Mouse (Mus musculus) midbrain, embryonic 12.5 days (tissue): ENCODE results near the gene Slc1a4. TPM values are rescaled to one million over a fixed set of nuclear protein-coding genes. Genes with fewer than 3 reads are reported as not detected.
A peak's percentile ranks its signal among the peaks of the same experiment; 100 is the strongest.

ENCODE experiments used
- ATAC-seq: fragments of 200-750 bp; cut with Nextera tagmentation; 2 replicates; pipeline ENCODE4 v1.8.0; 2017; ENCODE audit warnings: low read depth, moderate TSS enrichment, moderate library complexity; ENCODE audit not compliant: low FRiP score
- H3K27ac ChIP-seq: fragments of 300-500 bp; sonication (generic); replicated peaks from 2 replicates; pipeline ENCODE4 v1.5.1; 2016; ENCODE audit warnings: mild to moderate bottlenecking
- H3K27me3 ChIP-seq: fragments of 300-500 bp; sonication (generic); 2 replicates; pipeline ENCODE4 v1.6.1; 2016; ENCODE audit warnings: mild to moderate bottlenecking
- H3K36me3 ChIP-seq: fragments of 300-500 bp; sonication (generic); 2 replicates; pipeline ENCODE4 v1.6.1; 2016
- H3K4me1 ChIP-seq: fragments of 300-500 bp; sonication (generic); 2 replicates; pipeline ENCODE4 v1.6.1; 2016
- H3K4me2 ChIP-seq: fragments of 300-500 bp; sonication (generic); replicated peaks from 2 replicates; pipeline ENCODE4 v1.6.1; 2016; ENCODE audit warnings: mild to moderate bottlenecking, moderate library complexity
- H3K4me3 ChIP-seq: fragments of 300-500 bp; sonication (generic); 2 replicates; pipeline ENCODE4 v1.5.1; 2016; ENCODE audit warnings: mild to moderate bottlenecking
- H3K9ac ChIP-seq: fragments of 300-500 bp; sonication (generic); replicated peaks from 2 replicates; pipeline ENCODE4 v1.6.1; 2016; ENCODE audit warnings: mild to moderate bottlenecking, moderate library complexity
- H3K9me3 ChIP-seq: fragments of 300-500 bp; sonication (generic); 2 replicates; pipeline ENCODE4 v1.6.1; 2016; ENCODE audit warnings: mild to moderate bottlenecking
- WGBS: fragments of 180-500 bp; shearing (Covaris S2); methylation state at CpG from one replicate; pipeline ENCODE4 v1.1.7; 2016; 5-methylcytosine and 5-hydroxymethylcytosine counted together
- polyA plus RNA-seq: library from polyadenylated mRNA; unstranded; fragments of >200 nt; fragmentation: Nextera tagmentation; extraction: Ambion mirVana; gene quantifications from 2 replicates; pipeline ENCODE4 v1.2.1, GENCODE M21; 2016

Slc1a4 gene
- polyA plus RNA-seq, result 25.0 and 27.2 TPM in 2 replicates

DNA sequence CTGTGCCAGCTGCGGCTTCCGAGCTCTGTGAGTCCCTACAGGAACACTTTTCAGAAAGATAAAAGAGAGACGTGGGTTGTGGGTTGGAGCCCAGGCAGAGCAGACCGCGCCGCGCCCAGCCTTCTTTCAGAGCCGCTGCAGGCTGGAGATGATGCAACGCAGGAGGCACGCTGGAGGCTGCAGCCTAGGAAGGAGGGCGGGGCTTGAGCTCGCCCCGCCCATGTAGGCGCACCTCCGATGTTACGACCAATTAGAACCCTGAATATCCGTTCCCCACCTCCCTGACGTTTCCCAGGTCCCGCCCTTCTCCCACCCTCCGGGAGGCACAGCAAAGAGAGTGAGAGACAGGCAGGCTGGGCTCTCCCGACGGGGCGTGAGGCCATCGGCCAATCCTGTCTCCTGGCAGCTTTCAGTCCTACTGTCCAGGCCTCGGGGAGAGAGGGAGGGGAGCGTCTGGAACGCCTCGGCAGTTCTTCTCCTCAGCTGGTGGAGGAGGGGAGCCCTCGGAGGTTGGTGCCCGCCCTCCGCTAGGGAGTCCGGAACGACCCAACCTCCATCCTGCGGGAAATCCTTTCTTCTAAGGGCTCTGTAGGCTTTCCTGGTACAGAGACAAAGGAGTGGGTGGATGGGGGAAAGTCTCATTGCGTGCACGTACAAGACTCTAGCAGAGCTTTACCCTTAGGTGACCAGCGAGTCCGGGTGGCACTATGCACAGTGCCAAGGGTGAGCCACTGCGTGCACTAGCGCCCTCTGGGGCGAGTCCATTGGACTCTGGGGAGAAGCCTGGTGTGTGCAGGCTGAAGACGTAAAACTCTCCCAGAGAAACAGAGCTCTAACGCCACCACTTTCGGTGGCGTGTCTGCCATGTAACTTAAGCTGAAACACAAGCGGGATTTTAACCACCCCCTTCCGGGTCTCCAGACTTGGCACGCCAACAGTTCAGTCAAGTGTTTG lies at the start of gene Slc1a4:
TSS of gene Slc1a4 (minus strand) at position 153 of the 954 bp plus-strand sequence.
- WGBS, result under 1% methylated on average over 48 of the region's 48 CpGs
- H3K9me3 ChIP-seq, result no peaks in the 10 kb centered on the region
- peak within 1 kb of the TSS; percentile 90 for H3K4me2 ChIP-seq
- H3K27ac ChIP-seq, result peak within 1 kb of the TSS; percentile 94
- H3K9ac ChIP-seq, result peak within 1 kb of the TSS; percentile 78
- ATAC-seq, result peak; percentile 99
- H3K36me3 ChIP-seq, result no peaks in the 10 kb centered on the region
- H3K4me3 ChIP-seq, result peak within 1 kb of the TSS; percentile 70
- H3K27me3 ChIP-seq, result no peaks in the 10 kb centered on the region
- peaks cover 25% of the 10 kb centered on the region for H3K4me1 ChIP-seq

DNA sequence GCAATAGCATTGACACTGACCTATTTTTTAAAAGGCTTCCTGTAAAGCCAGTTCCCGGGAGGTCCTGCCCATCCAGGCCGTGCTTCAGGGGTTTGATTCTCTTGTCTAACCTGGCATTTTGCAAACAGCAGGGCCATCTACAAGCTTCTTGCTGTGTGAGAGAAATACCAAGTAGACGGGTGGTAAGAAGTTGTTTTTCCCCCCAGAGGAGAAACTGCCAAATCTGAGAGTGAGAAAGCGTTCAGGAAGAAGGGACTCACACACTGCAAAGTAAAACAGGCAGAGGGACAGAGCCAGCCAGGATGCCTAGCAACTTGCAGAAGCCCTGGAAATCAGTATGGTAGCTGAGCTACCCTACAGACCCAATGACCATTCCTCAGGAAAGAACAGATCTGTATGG lies 47.6 kb upstream of the Slc1a4 start:
- H3K36me3 ChIP-seq, result no peaks in the 10 kb centered on the region
- 80% methylated on average over 4 of the region's 4 CpGs for WGBS
- no peak overlapping the region for H3K9ac ChIP-seq
- H3K27ac ChIP-seq, result no peak overlapping the region
- peaks cover 5% of the 10 kb centered on the region; the same call in 1 of the 2 replicates for H3K9me3 ChIP-seq
- no peak for ATAC-seq
- no peak overlapping the region for H3K4me2 ChIP-seq
- H3K4me1 ChIP-seq, result no peaks in the 10 kb centered on the region
- no peak overlapping the region for H3K4me3 ChIP-seq
- H3K27me3 ChIP-seq, result no peaks in the 10 kb centered on the region

DNA sequence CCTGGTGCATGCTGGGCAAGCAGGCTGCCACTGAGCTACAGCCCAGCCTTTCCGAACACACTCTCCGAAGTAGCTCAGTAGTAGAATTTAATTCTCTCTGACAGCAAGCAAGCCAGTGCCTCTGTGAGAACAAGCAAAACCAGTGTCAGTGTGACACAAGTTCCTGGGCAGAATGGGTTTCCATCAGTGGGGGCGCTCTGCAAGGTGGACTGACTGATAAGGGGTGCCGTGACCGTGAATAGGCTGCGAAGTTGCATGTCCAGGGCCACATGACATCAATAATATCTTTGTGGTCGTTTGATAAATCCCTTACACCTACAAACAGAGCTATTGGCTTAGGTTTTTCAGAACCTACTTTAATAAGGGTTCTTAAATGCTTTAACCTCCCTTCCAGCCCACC lies 44.1 kb upstream of the Slc1a4 start:
- no peaks in the 10 kb centered on the region for H3K4me1 ChIP-seq
- 92% methylated on average over 7 of the region's 7 CpGs for WGBS

DNA sequence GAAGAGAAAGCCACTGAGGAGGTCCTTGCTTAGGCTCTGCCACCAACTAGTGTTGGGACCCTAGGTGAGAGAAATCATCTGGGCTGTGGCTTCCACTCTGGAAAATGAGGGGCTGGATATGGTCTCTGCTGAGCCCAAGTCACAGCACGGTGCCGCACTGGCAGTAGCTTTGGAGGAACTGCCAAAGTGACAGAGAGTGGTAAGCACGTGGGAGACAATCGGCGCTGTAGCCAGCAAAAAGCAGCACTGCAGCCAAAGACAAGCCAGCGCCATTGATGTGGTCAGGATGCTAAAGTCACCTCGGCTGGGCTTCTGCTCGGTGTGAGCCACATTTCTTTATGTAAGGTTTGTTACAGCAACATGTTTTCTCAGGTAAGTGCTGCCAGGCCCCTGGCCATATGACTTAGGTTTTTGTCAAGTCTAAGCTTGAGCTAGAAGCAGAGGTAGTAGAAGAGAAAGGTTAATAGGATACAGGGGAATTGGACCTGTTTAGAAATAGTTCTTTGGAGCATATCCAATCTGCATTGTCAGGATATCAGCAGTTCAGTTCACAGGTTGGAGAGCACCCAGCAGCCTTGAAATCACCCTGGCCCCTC lies 40.2 kb upstream of the Slc1a4 start:
- Histone ChIP-seq H3K9ac (no peak overlapping the region), H3K36me3 (no peaks in the 10 kb centered on the region), H3K9me3 (no peaks in the 10 kb centered on the region), H3K4me1 (no peaks in the 10 kb centered on the region), H3K27me3 (no peaks in the 10 kb centered on the region), H3K4me2 (no peak overlapping the region), H3K4me3 (no peak overlapping the region), H3K27ac (no peak overlapping the region)
- ATAC-seq, result no peak
- WGBS, result 85% methylated on average over 8 of the region's 8 CpGs

More for the DNA sequence above, 44.1 kb upstream of the Slc1a4 start:
- no peak overlapping the region for H3K4me2 ChIP-seq
- no peak for ATAC-seq
- no peak overlapping the region for H3K4me3 ChIP-seq
- no peak overlapping the region for H3K9ac ChIP-seq
- no peaks in the 10 kb centered on the region for H3K36me3 ChIP-seq
- H3K9me3 ChIP-seq, result peaks cover 5% of the 10 kb centered on the region; the same call in 1 of the 2 replicates
- H3K27ac ChIP-seq, result no peak overlapping the region
- H3K27me3 ChIP-seq, result no peaks in the 10 kb centered on the region

DNA sequence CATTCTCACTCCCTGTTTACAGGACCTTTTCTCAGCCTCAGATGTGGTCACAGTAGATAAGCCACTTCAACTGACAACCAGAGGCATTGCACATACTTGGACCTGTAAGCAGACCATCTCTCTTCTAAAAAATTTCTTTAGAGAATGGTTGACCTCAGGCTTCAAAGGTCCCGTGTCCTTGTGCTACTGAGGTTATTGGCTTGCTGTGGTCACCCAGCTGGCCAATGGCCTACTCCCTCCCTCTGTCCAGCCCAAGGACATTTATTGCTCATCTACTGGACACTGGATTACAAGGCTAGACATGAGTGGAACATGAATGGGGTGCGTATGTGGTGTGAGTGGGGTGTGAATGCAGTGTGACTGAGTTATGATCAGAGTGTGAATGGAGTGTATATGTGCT lies 38.0 kb upstream of the Slc1a4 start:
- H3K9me3 ChIP-seq, result no peaks in the 10 kb centered on the region
- H3K4me2 ChIP-seq, result no peak overlapping the region
- H3K36me3 ChIP-seq, result no peaks in the 10 kb centered on the region
- WGBS, result 87% methylated on average over 2 of the region's 2 CpGs
- no peak overlapping the region for H3K9ac ChIP-seq
- no peak overlapping the region for H3K27ac ChIP-seq
- H3K4me1 ChIP-seq, result no peaks in the 10 kb centered on the region
- H3K27me3 ChIP-seq, result no peaks in the 10 kb centered on the region
- ATAC-seq, result no peak
- H3K4me3 ChIP-seq, result no peak overlapping the region

DNA sequence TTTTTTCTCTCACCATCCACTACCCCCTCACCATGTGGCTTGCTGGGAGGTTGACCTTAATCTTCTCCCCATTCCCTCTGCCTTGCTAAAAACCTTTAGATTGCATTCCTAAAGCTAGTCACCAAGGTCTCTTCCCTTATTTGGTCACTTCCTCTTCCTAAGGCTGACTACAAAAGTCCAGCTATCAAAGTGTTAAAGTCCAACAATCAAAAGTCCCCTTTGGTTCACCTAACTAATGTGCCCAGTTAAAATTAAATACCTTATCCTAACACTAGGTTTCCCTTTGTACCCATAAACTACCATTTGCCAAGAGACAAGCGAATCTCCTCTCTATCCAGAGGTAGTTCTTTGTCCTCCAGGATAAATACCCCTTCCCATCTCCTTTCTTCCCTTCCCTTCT lies 33.9 kb upstream of the Slc1a4 start:
- 69% methylated on average over 1 of the region's 1 CpGs for WGBS
- H3K9me3 ChIP-seq, result peaks cover 5% of the 10 kb centered on the region; the same call in 1 of the 2 replicates

DNA sequence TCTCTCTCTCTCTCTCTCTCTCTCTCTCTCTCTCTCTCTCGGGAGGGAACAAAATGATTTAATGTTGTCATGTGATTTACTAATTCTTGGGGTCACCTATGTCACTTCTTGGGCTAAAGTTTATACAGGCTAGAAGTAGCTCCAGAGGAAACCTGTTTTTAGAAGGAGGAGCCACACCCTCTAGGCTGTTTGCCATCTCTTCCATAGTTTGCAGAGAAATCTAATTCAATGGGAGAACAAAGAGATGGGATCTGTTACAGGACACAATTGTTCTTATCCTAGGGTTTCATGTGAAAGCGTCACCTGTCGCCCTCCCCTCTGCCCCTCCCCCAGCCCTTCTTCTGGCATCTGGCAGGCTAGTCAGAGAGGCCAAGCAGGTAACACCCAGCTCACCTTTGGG lies 28.8 kb upstream of the Slc1a4 start:
- Histone ChIP-seq H3K4me3 (no peak overlapping the region), H3K4me1 (peaks cover 11% of the 10 kb centered on the region), H3K27ac (no peak overlapping the region), H3K4me2 (no peak overlapping the region), H3K9me3 (peaks cover 5% of the 10 kb centered on the region; the same call in 1 of the 2 replicates), H3K9ac (no peak overlapping the region), H3K27me3 (no peaks in the 10 kb centered on the region), H3K36me3 (no peaks in the 10 kb centered on the region)
- ATAC-seq, result no peak
- WGBS, result 63% methylated on average over 3 of the region's 3 CpGs

More for the DNA sequence above, 33.9 kb upstream of the Slc1a4 start:
- Histone ChIP-seq H3K4me2 (no peak overlapping the region), H3K27me3 (no peaks in the 10 kb centered on the region), H3K4me3 (no peak overlapping the region), H3K27ac (no peak overlapping the region), H3K36me3 (no peaks in the 10 kb centered on the region), H3K9ac (no peak overlapping the region), H3K4me1 (no peaks in the 10 kb centered on the region)
- ATAC-seq, result no peak

- H3K9me3 ChIP-seq, result no peaks in the 10 kb centered on the region
- H3K9ac ChIP-seq, result no peak overlapping the region
- no peak overlapping the region for H3K4me2 ChIP-seq
- H3K27ac ChIP-seq, result no peak overlapping the region
- no peak for ATAC-seq
- WGBS, result 61% methylated on average over 9 of the region's 9 CpGs
- no peak overlapping the region for H3K4me3 ChIP-seq
- no peaks in the 10 kb centered on the region for H3K27me3 ChIP-seq
- H3K36me3 ChIP-seq, result no peaks in the 10 kb centered on the region
- peaks cover 11% of the 10 kb centered on the region for H3K4me1 ChIP-seq
Observed at GRCm38 (mm10) chr11:20357684-20358447, 25.4 kb upstream of the Slc1a4 start.

DNA sequence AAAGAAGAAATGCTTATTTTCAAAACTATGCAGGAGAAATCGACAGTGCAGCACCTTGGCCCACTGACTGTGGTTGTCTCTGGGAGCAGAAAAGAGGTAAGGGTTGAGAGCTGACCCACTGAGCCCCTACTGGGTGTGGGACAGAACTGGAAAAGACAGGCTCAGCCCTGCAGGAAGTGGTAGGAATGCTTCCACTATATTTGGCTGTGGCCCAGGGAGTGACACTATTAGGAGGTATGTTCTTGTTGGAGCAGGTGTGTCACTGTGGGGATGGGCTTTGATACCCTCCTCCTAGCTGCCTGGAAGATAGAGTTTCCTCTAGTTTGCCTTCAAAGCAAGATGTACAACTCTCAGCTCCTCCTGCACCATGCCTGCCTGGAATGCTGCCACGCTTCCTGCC lies 16.0 kb upstream of the Slc1a4 start:
- no peaks in the 10 kb centered on the region for H3K4me1 ChIP-seq
- H3K4me3 ChIP-seq, result no peak overlapping the region
- H3K27me3 ChIP-seq, result no peaks in the 10 kb centered on the region
- ATAC-seq, result no peak
- no peaks in the 10 kb centered on the region for H3K9me3 ChIP-seq
- no peaks in the 10 kb centered on the region for H3K36me3 ChIP-seq
- no peak overlapping the region for H3K27ac ChIP-seq
- H3K9ac ChIP-seq, result no peak overlapping the region
- 80% methylated on average over 2 of the region's 2 CpGs for WGBS
- no peak overlapping the region for H3K4me2 ChIP-seq

DNA sequence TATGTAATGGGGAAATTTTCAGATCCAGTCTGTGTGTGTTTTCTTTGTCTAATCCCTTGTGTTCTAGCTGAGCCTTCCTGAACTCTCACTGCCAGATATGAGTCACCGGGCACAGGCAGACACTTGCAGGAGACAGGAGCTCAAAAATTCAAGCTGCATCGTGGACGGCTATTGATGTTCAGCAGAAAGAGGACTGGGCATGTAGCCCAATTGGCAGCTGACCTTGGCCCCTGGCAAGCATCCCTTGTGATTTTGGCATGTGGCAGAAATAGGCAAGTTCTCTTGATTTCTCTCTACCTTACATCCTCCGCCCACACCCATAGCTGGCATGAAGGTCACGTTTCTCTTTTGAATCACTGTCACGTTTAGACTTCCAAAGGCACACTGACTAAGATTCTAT lies 15.0 kb upstream of the Slc1a4 start:
- Histone ChIP-seq H3K4me3 (no peak overlapping the region), H3K4me1 (no peaks in the 10 kb centered on the region), H3K9ac (no peak overlapping the region), H3K9me3 (no peaks in the 10 kb centered on the region), H3K4me2 (no peak overlapping the region), H3K27ac (no peak overlapping the region), H3K27me3 (no peaks in the 10 kb centered on the region), H3K36me3 (no peaks in the 10 kb centered on the region)
- 88% methylated on average over 6 of the region's 6 CpGs for WGBS
- no peak for ATAC-seq

DNA sequence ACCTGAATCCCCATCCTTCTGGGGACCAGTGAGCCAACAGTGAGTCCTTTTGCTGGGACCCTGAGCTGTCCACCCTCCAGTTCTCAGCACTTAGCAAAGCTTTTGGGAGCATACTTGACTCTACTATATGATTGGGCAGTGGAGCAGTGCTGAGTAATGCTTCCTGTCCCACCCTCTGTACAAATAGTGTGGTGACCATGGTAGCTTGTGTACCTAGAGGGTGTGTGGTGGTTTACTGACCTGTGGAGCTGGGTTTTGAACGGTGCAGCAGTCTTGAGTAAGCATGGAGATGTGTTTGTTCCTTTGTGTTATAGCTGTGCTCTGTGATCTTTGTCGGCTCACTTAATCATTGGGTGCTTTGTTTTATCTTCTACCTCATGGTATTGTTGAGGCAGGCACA lies 13.9 kb upstream of the Slc1a4 start:
- Histone ChIP-seq H3K4me3 (no peak overlapping the region), H3K36me3 (no peaks in the 10 kb centered on the region), H3K27me3 (no peaks in the 10 kb centered on the region), H3K27ac (no peak overlapping the region), H3K9ac (no peak overlapping the region), H3K4me1 (no peaks in the 10 kb centered on the region), H3K4me2 (no peak overlapping the region), H3K9me3 (no peaks in the 10 kb centered on the region)
- no peak for ATAC-seq
- 87% methylated on average over 2 of the region's 2 CpGs for WGBS

GRCm38 (mm10) chr11:20343952-20344351 lies 11.4 kb upstream of the Slc1a4 start:
- no peaks in the 10 kb centered on the region for H3K4me1 ChIP-seq
- no peaks in the 10 kb centered on the region for H3K9me3 ChIP-seq
- H3K4me2 ChIP-seq, result no peak overlapping the region
- no peak overlapping the region for H3K4me3 ChIP-seq
- 88% methylated on average over 4 of the region's 4 CpGs for WGBS
- no peak for ATAC-seq
- no peak overlapping the region for H3K9ac ChIP-seq
- no peaks in the 10 kb centered on the region for H3K36me3 ChIP-seq
- H3K27ac ChIP-seq, result no peak overlapping the region
- H3K27me3 ChIP-seq, result no peaks in the 10 kb centered on the region
